17 mouse cellular contexts compared by ENCODE assay signal in the genomic region with DNA sequence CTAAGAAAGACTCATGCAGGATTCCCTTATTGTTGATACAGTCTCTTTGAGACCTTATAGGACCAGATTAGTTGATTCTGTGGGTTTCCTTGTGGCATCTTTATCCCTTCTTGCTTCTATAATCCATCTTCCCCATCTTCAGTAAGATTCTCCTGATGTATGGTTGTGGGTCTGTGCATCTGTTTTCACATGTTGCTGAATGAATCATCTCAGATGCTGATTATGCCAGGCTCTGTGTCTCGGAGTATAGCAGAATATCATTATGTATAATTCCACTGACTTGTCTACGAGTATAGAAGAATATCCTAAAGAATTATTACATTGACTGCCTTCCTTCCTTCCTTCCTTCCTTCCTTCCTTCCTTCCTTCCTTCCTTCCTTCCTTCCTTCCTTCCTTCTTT.
"Had no signal": no experiment of that assay in that cellular context is flagged by ENCODE, and none has a peak within 500 bp of the region (broad histone marks: within the 10 kb centered on the region; RNA-seq: fewer than 3 reads in every experiment).

No protein-coding gene starts in this region.

- H3K4me1 ChIP-seq: lung, embryonic 15.5 days; megakaryocyte, embryonic 14.5 days; midbrain, embryonic 13.5 days; midbrain, embryonic 15.5 days; neural tube, embryonic 12.5 days; stomach, embryonic 15.5 days had no signal

- H3K36me3 ChIP-seq: lung, embryonic 15.5 days; midbrain, embryonic 13.5 days; midbrain, embryonic 15.5 days; neural tube, embryonic 12.5 days; stomach, embryonic 15.5 days had no signal

- H3K4me3 ChIP-seq: lung, embryonic 15.5 days; megakaryocyte, embryonic 14.5 days; midbrain, embryonic 13.5 days; midbrain, embryonic 15.5 days; neural tube, embryonic 12.5 days; stomach, embryonic 15.5 days had no signal

- H3K9ac ChIP-seq: liver, postnatal 0 days; lung, embryonic 15.5 days; midbrain, embryonic 13.5 days; midbrain, embryonic 15.5 days; neural tube, embryonic 12.5 days; stomach, embryonic 15.5 days had no signal

- H3K27ac ChIP-seq: lung, embryonic 15.5 days; macrophage; midbrain, embryonic 13.5 days; midbrain, embryonic 15.5 days; neural tube, embryonic 12.5 days; stomach, embryonic 15.5 days; stomach, postnatal 0 days had no signal

- H3K4me2 ChIP-seq: lung, embryonic 15.5 days; midbrain, embryonic 11.5 days; midbrain, embryonic 13.5 days; midbrain, embryonic 15.5 days; neural tube, embryonic 12.5 days; stomach, embryonic 15.5 days had no signal

- ATAC-seq: liver, postnatal 0 days; lung, postnatal 0 days; midbrain, embryonic 13.5 days; midbrain, embryonic 15.5 days had no signal

- DNase-seq: liver, postnatal 0 days; lung, adult 2 months; lung, postnatal 14 days; lung, postnatal 36 days; thymus, adult 18-20 months; thymus, postnatal 14 days; thymus, postnatal 36 days had no signal

- H3K9me3 ChIP-seq: lung, embryonic 15.5 days; megakaryocyte, embryonic 14.5 days; midbrain, embryonic 13.5 days; midbrain, embryonic 15.5 days; neural tube, embryonic 12.5 days; stomach, embryonic 15.5 days had no signal

- H3K27me3 ChIP-seq: lung, embryonic 15.5 days; megakaryocyte, embryonic 14.5 days; midbrain, embryonic 13.5 days; midbrain, embryonic 15.5 days; neural tube, embryonic 12.5 days; stomach, embryonic 15.5 days had no signal
